Mouse (Mus musculus): ENCODE results near the gene Larp7.

Gene Larp7

DNA sequence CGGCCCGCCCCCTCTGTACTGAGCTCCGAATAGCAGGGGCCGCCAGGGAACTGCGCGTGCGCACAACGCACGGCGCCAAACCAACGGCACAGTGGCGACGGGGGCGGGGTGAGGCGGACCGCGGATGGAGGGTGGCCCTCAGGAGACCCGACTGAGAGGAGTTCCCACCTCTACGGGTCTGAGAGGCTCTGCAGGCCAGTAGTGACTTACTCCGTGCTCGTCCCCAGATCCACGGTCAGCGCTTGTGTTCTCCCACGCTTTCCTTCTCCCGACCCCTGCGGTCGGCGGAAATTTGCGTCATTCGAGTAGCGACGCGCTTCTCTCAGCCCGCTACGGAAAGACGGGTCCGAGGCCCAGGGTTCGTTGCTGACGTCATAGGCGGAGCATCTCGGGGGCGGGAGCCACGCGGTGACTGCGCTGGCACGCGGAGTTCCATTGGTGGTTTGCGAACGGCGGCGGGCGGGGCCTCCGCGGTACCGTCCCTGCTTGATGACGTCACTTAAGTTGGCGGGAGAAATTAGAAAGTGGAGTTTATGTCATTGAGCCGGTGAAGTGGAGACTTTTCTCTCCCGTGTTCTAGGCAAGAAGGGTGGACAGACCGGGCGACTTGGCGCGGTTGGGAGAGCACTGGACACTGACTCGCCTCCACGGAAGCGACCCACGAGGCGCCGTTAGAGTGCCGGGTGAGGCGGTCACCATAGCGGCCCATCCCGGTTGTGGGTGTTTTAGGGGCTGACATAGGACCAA lies at the start of gene Larp7, which contains the start of gene Zgrf1:
Gene Larp7, minus strand, starts transcription at position 377 of the 747 bp plus-strand sequence.
Gene Zgrf1, plus strand, starts transcription at position 517 of the 747 bp plus-strand sequence.
- DNase-seq, result peak; percentile 99

- no peak for DNase-seq
Observed at GRCm38 (mm10) chr3:127597136-127597535, 44.0 kb upstream of the Larp7 start.

DNA sequence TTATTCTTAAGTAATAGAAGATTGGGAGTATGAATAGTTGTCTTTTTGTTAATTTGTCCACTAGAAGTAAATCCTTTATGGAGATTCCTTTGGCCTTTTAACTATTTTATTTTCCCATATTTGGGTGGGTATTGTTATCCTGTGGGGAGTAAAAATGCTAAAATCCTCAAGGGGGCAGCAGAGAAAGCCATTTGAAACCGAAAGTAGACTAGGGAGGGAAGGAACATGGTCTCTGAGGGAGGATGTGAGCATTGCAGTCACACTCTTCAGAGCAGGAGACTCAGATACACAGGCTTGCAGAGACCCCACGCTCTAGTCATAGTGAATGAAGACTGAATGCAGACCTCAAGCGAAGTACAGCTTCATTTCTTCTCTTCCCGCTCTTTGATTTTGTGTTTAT lies 19.4 kb upstream of the Larp7 start:
- DNase-seq, result peak; percentile 83

DNA sequence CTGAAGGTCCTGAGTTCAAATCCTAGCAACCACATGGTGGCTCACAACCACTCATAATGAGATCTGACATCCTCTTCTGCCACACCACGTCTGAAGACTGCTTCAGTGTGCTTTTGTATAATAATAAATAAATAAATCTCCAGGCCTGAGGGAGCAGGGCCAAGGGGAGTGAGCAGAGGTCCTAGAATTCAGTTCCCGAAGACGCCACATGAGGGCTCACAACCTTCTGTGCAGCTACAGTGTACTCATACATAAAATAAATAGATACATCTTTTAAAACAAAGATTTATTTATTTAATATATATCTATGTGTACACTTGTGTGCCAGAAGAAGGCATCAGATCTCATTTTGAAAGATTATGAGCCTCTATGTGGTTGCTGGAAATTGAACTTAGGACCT lies 12.0 kb upstream of the Larp7 start:
- DNase-seq, result no peak

GRCm38 (mm10) chr3:127562974-127563373 lies 9.8 kb upstream of the Larp7 start:
- no peak for DNase-seq

- DNase-seq, result no peak
Observed at GRCm38 (mm10) chr3:127558201-127558600, 5.1 kb upstream of the Larp7 start.

- DNase-seq, result no peak
Observed at GRCm38 (mm10) chr3:127554723-127555122, 1.6 kb upstream of the Larp7 start.

GRCm38 (mm10) chr3:127553720-127554043 lies 533 bp upstream of the Larp7 start:
- no peak for DNase-seq

GRCm38 (mm10) chr3:127552434-127552972 lies 646 bp downstream of the Larp7 start:
- peak; percentile 14 for DNase-seq

DNA sequence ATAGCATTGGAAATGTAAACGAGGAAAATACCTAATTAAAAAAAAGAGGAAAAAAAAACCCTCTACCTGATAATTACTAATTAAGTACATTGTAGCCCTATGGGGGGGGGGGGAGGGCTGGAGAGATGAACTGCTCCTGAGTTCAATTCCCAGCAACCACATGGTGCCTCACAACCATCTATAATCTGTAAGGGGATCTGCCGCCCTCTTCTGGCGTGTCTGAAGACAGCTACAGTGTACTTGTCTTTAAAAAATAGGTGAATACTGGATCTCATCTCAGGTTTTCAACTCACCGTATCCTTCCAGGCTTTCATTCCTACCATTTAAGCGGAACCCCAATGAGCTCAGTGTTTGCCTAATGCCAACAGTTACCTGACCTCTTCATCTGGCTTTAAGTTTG lies 5.3 kb downstream of the Larp7 start:
- DNase-seq, result peak; percentile 22

GRCm38 (mm10) chr3:127544610-127545121 lies 8.5 kb downstream of the Larp7 start:
- no peak for DNase-seq

GRCm38 (mm10) chr3:127543976-127544375 lies 9.2 kb downstream of the Larp7 start:
- no peak for DNase-seq

DNA sequence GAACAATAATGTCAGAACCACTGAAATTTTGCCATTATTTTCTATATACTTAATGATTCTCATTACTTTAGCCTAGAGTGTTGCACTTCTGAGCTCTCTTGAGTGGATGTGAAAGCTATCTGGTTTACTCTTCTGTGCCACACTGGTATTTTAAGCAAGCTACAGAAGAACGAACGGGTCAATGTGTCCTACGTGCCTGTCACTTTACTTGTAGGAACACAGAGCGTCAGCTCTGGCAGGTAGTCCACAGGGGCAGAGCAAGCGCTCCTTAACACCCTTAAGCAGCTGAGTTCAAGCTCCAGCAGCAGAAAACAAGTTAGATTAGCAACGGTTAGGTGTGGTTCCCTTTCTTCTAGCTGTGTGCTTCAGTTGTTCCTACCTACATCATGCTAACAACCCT lies 14.0 kb downstream of the Larp7 start:
- no peak for DNase-seq

DNA sequence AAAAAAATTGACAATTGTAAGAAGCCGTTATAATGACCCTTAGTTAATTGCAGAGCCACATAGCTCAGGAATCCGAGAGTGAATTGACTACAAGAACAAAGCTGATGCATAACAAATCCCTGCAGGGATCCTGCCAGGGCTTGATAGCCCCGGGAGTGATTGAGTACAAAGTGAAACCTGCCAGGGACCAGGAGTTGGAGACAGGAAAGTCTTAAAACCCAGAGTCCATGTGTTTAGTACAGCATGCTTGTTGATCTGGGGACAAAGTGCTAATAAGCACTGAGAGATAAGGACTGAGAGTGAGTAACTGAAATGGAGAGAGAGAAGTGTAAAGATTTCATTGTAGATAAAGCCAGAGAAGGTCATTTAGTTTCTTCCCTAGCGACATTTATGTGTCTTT lies 22.9 kb downstream of the Larp7 start:
- no peak for DNase-seq

GRCm38 (mm10) chr3:127529824-127530223 lies 23.3 kb downstream of the Larp7 start:
- DNase-seq, result no peak

GRCm38 (mm10) chr3:127529210-127529609 lies 23.9 kb downstream of the Larp7 start:
- no peak for DNase-seq

DNA sequence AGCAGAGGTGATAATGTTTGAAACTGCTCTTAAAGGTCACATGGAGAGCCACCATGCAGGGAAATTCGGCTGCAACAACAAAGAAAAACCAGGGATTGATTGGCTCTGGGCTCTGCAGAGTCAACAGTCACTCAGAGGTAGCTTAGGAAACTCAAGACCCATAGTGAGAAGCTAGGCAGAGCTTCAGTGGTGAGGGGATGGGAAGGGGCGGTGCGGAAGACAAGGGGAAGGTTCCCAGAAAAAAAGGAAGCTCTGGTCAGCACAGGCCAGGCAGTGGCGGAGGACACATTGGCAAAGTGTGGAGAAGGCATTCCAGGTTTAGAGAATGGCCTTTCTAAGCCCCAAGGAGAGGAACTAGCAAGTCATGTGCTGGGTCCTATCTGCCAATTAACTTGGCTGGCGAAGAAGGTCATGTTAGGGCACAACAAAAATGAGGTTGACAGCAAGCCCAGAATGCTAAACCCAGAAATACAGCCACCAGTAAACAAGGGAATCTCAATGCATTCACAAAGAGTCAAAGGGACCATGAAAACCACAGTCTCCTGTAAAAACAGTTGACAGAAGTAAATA lies 25.6 kb downstream of the Larp7 start:
- peak; percentile 2 for DNase-seq

DNA sequence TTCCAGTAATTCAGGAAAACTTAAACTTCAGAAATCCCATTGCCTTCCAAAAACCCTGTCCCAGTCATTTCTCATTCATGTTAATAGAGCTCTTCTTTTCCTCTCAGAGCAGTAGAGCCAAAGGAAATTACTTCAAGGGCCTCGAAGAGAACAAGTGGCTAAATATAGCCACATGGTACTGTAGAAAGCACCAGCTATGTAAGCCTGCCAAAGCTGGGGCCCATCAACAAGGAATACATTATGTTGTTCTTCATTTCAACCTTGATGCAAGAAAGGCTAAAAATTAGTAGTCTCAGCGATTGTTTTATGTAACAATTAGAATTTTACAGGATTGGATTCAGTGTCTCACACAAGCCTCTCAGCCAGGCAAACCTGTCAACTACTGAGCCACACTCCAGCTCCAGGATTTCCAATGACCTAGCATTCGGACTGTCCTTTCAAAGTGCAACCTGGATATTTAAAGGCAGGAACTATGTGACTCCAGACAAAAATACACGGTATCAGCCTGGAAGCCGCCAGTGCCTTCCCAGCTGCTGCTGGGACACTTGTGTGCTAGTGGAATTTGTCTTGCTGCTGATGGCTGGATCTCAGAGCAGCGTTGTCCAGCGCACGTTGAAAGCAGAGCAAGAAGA lies 27.8 kb downstream of the Larp7 start:
- DNase-seq, result no peak

DNA sequence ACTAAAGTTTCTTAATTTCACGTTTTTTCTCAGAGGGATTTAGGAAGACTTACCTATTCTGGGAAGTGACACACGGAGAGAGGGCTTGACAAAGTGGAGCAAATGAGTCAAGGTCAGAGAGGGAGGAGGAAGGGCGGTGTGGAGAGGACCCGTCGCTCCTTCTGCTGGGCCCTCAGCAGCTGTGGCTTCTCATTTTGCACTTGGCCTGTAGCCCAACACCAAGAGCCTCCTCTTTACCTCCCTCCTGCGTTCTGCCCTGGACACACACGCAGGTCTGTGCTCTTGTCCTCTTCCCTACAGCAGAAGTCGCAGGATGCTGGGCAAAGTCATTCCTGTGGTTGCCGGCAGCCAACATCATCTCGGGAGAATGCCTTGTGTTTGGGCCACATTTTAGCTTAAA lies 32.0 kb downstream of the Larp7 start:
- DNase-seq, result no peak

- no peak for DNase-seq
Observed at GRCm38 (mm10) chr3:127520300-127520699, 32.8 kb downstream of the Larp7 start.

- DNase-seq, result no peak
Observed at GRCm38 (mm10) chr3:127515251-127515650, 37.9 kb downstream of the Larp7 start.

GRCm38 (mm10) chr3:127513699-127514098 lies 39.5 kb downstream of the Larp7 start:
- DNase-seq, result no peak

DNA sequence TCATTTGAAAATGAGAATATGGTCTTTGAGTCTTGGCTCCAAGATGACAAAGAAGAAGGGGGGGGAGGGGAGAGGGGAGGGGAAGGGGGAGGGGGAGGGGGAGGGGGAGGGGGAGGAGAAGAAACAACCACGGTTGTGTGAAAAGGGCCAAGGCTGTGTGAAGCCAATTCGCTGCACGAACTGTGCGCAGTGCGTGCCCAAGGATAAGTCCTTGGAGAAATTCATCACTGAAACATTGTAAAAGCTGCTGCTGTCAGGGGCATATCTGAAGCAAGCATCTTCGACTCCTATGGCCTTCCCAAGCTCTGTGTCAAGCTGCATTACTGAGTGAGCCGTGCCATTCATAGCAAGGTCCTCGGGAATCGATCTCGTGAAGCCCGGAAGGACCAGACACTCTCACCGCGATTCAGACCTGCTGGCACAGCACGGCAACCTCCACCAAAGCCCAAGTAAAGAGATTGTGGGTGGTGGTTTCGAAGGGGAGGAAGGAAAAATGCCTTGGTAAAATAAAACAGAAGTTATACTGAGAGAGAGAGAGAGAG lies 40.3 kb downstream of the Larp7 start:
- DNase-seq, result no peak

All from lung, postnatal 36 days (tissue).